Mouse (Mus musculus) ovary, postnatal 14 days (tissue): ENCODE data around the gene Ppp1r9b.
A peak's percentile ranks its signal among the peaks of the same experiment; 100 is the strongest.

ENCODE experiments used
- DNase-seq: peaks from one replicate; pipeline ENCODE4 v3.0.0; 2022; ENCODE audit warnings: low spot score

Gene Ppp1r9b

DNA sequence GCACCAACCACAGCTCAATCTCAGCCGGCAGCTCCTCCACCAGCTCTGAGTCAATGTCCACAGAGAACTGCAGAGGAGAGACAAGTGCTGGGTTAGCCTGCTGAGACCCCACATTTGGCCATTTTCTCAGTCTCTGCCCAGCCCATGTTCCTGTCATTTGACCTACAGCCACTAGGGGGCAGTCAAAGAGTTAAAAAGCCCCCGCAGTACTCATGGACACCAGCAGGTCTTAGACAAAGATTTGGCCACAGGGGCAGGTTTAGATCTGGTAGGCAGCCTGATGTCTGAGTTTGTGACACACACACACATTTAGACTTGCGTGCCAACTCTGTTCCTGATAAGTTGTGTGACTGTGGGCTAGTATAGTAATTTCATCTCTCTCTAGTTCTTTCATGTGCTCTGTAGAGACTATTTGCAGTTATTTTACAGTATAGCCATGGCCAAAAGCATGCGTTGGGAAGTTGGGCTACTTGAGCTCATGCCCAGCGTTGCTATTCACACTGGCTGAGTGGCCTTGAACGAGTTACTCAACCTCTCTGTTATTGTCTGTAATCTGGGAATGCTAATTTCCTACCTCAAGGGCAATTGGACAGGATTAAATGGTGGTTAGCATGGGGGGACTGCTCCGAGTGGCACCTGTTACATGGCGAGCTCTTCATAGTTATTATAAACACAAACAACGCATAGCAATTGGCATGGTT, 56.3 kb downstream of the Ppp1r9b start:
- peak; percentile 61 for DNase-seq

DNA sequence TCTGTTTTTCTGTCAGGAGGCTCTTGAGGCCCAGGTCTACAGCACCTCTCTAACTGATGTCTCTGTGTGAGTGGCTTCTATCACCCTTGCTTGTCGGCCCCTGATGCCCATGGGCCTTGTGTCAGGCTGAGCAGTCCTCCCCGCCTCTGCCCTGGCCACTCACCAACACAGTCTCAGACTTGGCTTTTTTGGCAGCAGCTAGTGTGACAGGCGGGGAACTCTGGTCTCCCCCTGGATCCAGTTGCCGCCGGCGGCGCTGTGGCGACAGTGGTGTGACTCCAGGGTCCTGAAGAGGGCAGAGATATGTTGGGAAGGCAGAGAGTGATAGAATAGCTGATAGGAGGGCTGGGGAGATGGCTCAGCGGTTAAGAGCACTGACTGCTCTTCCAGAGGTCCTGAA, 62.2 kb downstream of the Ppp1r9b start:
- no peak for DNase-seq
